Mouse (Mus musculus): Measurements from ENCODE around the gene Lama5.
A peak's percentile ranks its signal among the peaks of the same experiment; 100 is the strongest.

Gene Lama5

GRCm38 (mm10) chr2:180225044-180225761 is 456 bp downstream of the Lama5 start:
- no peak for DNase-seq (ENCODE audit: low spot score in 2 of 2)

DNA sequence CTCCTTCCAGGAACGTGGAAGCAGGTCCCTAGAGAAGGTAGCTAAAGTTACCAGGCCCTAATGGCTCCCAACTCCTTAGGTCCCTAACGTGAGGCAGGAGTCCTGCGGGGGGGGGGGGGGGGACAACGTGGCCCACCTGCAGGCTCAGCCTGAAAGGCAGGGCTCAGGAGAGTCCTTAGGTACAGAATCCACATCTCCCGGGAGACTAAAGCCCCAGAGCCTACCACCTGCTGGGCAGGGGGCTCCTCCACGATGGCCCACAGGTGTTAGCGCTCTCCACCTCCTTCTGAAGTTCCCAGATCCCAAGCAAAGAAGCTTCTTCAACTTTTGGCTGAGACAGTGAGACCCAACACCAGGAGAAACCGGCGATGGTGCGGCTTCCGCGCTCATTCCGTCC is 1.0 kb downstream of the Lama5 start:
- DNase-seq (ENCODE audit: low spot score in 2 of 2), result no peak

DNA sequence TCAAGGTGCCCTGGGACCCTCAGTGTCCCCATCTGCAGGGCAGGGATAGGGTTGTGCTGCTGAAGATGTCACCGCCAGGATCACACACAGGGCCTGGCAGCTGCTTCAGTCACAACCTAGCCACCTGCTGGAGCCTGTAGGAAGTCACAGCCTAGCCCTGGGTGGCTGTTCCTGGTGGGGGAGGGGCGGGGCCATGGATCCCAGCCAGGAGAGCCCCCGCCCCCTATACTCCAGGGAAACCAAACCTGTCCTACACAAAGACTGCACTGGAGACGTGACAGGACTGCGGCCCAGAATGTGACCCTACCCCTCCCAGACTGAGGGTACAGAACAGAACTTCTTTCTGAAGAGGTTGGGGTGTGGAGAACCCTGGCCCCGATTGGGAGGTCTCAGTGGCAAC is 3.4 kb downstream of the Lama5 start:
- no peak for DNase-seq (ENCODE audit: low spot score in 2 of 2)

GRCm38 (mm10) chr2:180221051-180221450 is 4.6 kb downstream of the Lama5 start:
- no peak for DNase-seq (ENCODE audit: low spot score in 2 of 2)

- DNase-seq (ENCODE audit: low spot score in 2 of 2), result no peak
Measured at GRCm38 (mm10) chr2:180220165-180220564, 5.5 kb downstream of the Lama5 start.

DNA sequence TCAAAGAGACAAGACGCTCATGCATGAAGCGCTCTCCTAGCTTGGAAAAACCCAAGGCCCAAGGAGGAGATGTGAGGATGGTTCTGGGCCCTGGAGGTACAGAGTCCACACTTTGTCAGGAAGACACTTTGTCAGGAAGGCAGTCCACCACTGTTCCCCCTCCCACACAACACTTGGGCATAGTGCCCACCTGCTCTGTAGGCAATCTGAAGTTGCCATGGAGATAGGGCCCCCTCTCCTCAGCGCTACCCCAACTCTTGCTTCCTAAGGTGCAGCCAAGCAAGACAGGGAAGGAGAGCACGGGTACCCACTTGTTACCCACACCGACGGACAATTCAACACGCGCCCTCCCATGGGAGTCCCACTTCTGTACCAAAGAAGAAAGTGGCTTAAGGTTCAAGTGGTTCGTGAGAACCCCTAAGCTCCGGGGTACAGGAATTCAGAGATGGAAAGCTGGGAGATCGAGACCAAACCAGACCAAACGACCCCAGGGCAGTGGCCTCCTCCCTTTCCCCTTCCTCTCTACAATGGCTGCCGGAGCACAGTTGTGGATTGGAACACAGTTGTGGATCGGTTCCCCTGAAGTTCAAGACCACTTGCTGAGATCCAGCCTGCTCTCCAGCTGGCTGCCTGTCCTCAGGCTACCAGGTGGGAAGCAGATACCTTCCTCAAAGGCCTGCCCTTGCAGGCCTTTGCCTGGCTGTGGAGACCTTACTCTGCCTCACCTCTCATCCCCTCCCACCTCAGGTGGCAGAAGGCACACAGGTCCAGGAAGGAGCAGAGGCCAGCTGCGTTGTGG is 6.3 kb downstream of the Lama5 start:
- DNase-seq (ENCODE audit: low spot score in 2 of 2), result no peak

DNA sequence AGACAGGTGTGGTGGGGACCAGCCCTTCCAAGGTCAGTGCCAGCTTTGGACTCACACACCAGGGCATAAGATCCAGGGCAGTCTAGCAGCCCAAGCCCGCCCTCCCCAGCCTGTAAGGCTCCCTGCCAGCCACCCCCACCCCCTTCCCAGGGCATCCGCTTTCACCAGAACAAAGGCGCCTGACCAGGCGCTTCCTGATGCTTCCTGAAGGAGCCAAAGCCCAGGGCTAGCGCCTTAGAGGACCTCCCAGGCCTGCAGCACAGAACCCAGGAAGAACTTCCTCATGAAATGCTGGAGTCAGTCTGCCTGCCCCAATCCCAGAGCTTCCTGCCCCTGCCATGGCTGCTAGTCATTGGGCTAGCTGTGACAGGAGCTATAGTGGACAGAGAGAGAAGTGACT is 7.0 kb downstream of the Lama5 start:
- DNase-seq (ENCODE audit: low spot score in 2 of 2), result no peak

GRCm38 (mm10) chr2:180218241-180218640 is 7.4 kb downstream of the Lama5 start:
- no peak for DNase-seq (ENCODE audit: low spot score in 2 of 2)

- peak in 1 of 2 experiments; percentile 72 for DNase-seq (ENCODE audit: low spot score in 2 of 2)
Measured at GRCm38 (mm10) chr2:180217587-180217986, 8.1 kb downstream of the Lama5 start.

DNA sequence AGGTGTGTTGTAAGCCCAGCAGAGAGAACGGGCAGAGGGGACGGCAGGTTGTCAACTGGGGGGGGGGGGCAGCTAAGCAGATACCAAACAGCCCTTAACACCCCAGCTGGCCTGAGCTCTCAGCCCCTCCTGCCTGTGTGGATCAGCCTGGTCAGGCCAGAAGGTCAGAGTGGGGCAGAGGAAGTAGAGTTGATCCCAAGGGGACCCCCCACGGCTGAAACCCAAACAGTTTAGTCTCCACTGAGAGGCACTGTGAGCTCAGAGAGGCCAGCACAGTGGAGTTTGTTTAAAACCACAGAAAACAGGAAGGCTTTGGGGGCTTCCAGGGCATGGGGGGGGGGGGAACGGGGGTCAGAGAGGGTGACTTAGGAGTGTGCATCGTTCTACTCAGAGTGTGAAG is 8.7 kb downstream of the Lama5 start:
- DNase-seq (ENCODE audit: low spot score in 2 of 2), result no peak

DNA sequence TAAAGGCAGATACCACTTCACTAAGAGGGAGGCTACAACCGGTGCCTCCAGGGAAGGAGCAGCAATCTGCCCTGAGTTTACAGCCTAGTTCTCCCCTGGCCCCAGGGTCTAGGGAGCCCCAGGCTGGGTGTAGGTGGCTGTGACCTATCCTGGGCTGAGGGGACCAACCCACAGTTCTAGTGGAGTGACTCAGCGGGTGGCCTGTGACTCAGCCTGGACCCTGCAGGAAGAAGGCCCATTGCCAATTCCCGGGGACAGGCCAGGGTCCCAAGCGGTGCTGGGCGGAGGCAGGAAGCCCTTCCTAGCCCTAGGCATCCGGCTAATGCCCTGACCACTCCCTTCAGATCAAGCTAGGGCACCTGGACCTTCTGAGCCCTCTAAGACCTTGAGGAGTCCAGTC is 9.7 kb downstream of the Lama5 start:
- DNase-seq (ENCODE audit: low spot score in 2 of 2), result peak in 1 of 2 experiments; percentile 61

DNA sequence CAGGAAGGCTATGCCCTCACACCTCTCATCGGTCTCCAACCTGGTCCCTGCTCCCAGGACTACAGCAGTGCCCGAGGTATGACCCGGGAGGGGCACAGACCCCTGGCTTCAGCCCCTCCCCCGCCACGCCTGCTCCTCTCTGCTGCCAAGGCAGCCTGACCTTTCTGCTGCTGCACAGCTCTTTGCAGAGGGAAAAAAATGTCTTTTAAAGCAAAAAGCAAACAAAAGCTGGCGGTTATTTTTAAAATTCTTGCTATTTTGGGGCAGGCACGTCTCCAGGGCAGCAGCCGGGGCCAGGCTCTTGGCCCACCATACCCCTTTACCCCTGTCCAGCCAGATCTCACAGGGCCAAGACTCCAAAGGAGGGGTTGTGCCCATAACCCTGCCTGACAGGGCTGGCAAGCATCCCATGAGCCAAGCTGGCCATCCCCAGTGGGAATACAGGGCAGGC is 10.6 kb downstream of the Lama5 start:
- DNase-seq (ENCODE audit: low spot score in 2 of 2), result no peak

DNA sequence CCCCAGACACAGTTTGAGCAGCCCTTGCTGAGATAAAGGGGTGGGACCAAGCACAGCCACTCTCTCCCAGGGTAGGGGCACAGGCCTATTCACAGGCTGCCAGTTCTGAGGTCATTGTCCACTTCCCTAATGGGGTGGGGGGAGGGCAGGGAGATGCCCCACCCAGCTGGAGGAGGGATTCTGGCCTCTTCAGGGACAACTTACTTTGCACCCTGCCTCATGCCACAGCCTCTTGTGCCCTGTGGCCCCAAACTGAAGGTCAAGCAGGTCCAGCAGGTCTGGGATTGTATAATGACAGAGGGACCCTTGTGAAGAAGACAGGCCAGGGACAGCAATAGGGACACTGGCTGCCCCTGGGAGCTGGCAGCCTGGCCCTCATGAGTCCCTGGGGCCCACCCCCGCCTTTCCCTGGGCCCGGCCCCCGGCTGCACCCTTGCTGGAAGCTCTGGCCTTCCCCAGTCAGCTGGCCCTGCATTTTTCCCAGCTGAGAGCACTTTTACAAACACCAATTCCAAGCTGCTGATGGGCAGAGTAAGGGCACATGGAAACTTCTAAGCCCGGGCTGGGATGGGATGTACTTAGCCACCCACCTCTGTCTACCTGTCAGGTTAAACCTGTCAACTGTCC is 11.2 kb downstream of the Lama5 start:
- no peak for DNase-seq (ENCODE audit: low spot score in 2 of 2)

GRCm38 (mm10) chr2:180212255-180212654 is 13.4 kb downstream of the Lama5 start:
- no peak for DNase-seq (ENCODE audit: low spot score in 2 of 2)

DNA sequence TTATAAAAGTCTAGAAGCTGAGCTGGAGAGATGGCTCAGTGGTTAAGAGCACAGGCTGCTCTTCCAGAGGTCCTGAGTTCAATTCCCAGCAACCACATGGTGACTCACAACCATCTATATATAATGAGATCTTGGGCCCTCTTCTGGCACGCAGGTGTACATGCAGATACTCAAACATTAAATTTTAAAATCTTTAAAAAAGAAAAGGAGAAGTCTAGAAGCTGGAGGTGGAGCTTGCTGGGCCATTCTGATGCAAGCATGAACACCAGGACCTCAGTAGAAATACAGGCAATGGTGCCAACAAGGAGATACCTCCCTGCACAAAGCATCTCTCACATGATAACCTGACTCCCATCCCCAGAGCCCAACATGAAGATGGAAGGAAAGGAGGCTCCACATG is 16.7 kb downstream of the Lama5 start:
- DNase-seq (ENCODE audit: low spot score in 2 of 2), result no peak

GRCm38 (mm10) chr2:180207840-180208239 is 17.8 kb downstream of the Lama5 start:
- no peak for DNase-seq (ENCODE audit: low spot score in 2 of 2)

GRCm38 (mm10) chr2:180205956-180206280 is 19.7 kb downstream of the Lama5 start:
- no peak for DNase-seq (ENCODE audit: low spot score in 2 of 2)

GRCm38 (mm10) chr2:180205083-180205955 is 20.3 kb downstream of the Lama5 start:
- no peak for DNase-seq (ENCODE audit: low spot score in 2 of 2)

DNA sequence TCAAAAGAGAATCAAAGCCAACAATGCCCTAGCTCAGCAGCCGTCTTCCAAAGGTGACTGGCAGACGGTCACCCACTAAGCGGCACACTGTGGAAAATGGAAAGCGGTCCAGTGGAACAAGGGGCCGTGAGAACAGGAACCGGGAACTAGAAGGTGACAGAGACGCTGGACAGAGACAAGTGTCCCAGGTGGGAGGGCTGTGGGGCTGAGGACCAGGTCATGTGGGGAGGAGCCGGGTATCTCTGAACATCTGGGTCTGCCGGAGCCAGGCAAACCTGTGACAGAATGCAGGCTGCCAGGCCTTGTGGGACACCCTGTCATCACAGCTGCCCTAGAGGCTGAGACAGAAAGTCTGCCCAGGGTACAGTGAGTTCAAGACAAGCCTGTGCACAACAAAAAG is 21.2 kb downstream of the Lama5 start:
- DNase-seq (ENCODE audit: low spot score in 2 of 2), result no peak

GRCm38 (mm10) chr2:180202805-180203204 is 22.9 kb downstream of the Lama5 start:
- DNase-seq (ENCODE audit: low spot score in 2 of 2), result no peak

GRCm38 (mm10) chr2:180202263-180202662 is 23.4 kb downstream of the Lama5 start:
- no peak for DNase-seq (ENCODE audit: low spot score in 2 of 2)

DNA sequence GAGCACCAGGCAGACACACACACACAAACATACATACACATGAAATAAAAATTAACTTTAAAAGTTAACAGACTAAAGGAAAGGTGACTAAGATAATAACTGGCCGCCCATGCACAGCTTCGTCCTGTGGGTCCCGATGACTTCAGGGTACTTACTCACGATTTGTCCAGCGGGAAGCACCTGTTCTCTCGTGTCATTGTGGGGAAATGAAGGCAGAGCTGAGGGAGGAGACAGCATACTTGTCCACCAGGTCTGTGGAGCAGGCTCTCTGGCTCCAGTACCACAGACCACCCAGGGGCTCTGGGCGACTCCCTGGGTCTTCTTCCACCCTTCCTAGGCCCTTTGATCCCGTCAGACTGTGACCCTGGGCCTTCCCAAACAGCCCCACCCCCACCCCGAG is 24.4 kb downstream of the Lama5 start:
- DNase-seq (ENCODE audit: low spot score in 2 of 2), result no peak
